Mouse (Mus musculus) heart, postnatal 4 days (tissue): ENCODE measurements around the gene Gm42417. TPM values are rescaled to one million over a fixed set of nuclear protein-coding genes. Genes with fewer than 3 reads are reported as not detected.

Experiments
- DNase-seq: peaks from one replicate; pipeline ENCODE4 v3.0.0; 2021
- microRNA-seq, 2 experiments: library from miRNA; unstranded; fragments of <30 nt; microRNA quantifications; one replicate each; pipeline ENCODE4 v1.2.0; 2021 to 2022
- total RNA-seq, 2 experiments: library from RNA; stranded (reverse); gene quantifications; 2 replicates each; pipeline ENCODE4 v1.2.3; 2021

The Gm42417 gene
- total RNA-seq, 2 experiments from 2014 or later: 48.6 to 69.8 TPM

DNA sequence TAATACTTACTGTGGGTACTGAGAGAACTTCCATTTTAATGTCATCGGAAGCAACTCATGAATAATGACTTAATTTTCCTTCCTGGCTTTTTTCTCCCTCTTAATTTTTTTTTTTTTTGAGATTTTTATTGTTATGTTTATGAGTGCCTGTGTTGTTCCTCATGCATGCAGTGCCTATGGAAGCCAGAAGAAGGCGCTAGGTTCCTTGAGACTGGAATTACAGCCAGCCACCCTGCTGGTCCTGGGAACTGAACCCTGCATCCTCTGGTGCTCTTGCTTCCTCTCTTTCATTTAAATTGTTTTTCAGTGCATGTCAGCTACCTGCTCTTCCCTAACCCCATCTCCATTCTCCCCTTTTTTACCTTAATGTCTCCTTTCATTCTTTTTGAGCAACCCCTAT, 25.5 kb downstream of the Gm42417 start:
- DNase-seq: peak; percentile 56

- DNase-seq: no peak
Observed at GRCm38 (mm10) chr1:36513310-36513709, 25.9 kb downstream of the Gm42417 start.

DNA sequence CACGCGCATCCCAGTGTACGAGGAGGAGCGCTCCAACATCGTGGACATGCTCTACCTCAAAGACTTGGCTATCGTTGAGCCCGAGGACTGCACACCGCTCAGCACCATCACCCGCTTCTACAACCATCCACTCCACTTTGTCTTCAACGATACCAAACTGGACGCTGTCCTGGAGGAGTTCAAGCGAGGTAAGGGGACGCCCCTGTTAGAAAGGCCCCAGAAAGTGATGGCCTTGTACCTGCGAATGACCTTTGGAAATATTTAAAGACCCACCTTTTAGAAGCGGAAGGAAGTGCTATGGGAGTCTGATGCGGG, 26.3 kb downstream of the Gm42417 start:
- DNase-seq: no peak

- DNase-seq: peak; percentile 62
Observed at GRCm38 (mm10) chr1:36512089-36512965, 26.9 kb downstream of the Gm42417 start.

GRCm38 (mm10) chr1:36511289-36512021, 27.8 kb downstream of the Gm42417 start, which contains the start of gene Cnnm3:
TSS of gene Cnnm3 (plus strand) at chr1:36511867.
- peak; percentile 100 for DNase-seq

- no peak for DNase-seq
Observed at GRCm38 (mm10) chr1:36508238-36508637, 31.0 kb downstream of the Gm42417 start.

DNA sequence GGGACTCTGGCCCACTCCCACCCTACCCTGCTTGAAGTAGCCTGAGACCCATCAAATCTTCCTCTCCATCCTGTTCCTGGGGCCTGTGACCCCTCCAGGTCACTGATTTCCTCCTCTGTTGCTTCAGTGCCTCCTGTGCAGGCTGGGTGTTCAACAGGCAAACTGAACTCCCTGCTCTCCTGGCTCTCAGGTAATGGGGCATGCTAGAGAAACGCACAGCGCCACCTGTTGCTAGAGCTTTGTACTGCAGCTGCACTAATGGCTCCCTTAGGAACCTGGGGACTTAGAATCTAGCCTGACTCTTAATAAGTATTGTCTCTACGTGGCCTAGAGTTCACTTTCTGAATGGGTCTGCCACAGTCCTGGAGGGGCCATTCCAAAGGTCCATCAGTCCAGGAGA, 38.0 kb downstream of the Gm42417 start:
- peak; percentile 82 for DNase-seq

- no peak for DNase-seq
Observed at GRCm38 (mm10) chr1:36497312-36497711, 41.9 kb downstream of the Gm42417 start.

DNA sequence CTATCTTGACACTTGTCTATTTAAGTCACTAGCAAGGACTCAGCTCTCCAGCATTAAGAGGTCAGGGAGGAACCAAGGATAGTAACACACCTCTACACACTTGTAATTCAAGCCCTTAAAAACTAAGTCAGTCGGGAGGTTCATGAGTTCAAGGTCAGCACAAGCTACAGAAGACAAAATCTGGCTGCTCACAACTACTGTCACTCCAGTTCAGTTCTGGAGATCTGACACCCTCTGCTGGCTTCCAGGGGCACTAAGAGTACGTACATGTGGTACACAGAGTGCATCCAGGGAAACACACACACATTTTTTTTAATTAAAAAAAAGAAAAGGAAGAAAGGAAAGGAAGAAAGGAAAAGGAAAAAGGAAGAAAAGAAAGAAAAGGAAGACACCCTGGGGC, 42.5 kb downstream of the Gm42417 start:
- DNase-seq: peak; percentile 49

DNA sequence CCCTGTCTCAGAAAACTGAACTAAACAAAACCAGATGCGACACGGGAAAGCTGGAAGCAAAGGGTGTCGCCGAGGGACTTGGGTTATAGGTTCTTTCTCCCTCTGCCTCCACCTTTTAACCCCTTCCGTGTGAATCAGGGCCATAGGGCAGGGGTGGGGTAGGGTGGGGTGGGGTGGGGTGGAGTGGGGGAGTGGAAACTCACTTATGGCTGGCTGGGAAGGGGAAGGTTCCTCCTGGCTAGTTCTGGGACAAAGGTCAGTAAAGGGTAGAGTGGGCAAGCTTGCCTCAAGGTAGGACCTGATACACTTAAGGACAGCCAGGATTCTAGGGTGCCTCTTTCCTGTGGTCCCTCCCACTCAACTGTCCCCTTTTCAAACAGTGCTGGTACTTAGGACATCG, 45.9 kb downstream of the Gm42417 start:
- no peak for DNase-seq

GRCm38 (mm10) chr1:36492416-36493139, 46.7 kb downstream of the Gm42417 start:
- peak; percentile 84 for DNase-seq

DNA sequence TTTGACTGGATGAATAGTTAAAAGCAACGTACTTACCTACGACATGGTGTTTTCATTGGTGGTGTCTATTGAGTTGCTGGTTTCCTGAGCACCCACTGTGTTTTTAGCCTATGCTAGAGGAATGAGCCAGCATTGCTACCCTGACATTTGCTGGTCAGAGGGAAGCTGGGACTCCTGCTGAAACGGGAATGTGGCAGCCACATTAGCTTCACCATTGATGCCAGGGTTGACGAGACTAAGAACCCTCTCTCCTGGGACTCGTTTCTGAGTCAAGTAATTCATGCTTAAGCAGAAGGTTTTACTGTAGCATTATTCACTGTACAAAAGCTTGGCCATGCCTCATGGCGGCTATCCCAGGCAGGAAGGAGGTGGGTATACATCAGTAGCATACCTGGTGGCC, 49.6 kb downstream of the Gm42417 start:
- no peak for DNase-seq

DNA sequence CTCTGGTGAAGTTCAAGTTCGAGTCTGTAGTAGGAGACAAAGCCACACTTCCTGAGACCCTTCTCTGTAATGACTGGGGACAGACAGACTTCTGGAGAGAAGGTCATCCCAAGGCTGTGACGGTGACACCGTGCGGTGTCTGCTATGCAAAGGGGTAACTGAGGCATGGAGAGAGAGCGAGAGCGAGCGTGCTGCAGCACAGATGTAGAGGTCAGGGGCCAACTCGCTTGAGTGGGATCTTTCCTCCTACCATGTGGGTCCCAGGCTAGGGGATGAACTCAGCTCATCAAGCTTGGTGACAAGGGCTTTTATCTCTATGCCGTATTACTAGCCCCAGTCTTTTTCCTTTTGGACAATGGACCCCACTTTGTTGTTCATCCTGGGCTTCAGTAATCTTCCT, 52.1 kb downstream of the Gm42417 start:
- no peak for DNase-seq

GRCm38 (mm10) chr1:36485080-36485479, 54.1 kb downstream of the Gm42417 start:
- no peak for DNase-seq

GRCm38 (mm10) chr1:36483825-36484224, 55.4 kb downstream of the Gm42417 start:
- DNase-seq: no peak

Small RNA genes within 50 kb of the gene (microRNA-seq; reads per million reads assigned to microRNA genes)
- gene Gm47280: 0 reads per million in 2 experiments

Other genes with a start within 250 kb of the Gm42417 start
- 10 to 100 TPM; 27.7 to 27.9 TPM for gene Arid5a, start 231.7 kb downstream of the Gm42417 start, total RNA-seq
- 10 to 100 TPM; 69.1 to 74.2 TPM for gene Kansl3, start 170.2 kb downstream of the Gm42417 start, total RNA-seq
- gene Fer1l5, start 167.1 kb downstream of the Gm42417 start, total RNA-seq: not detected
- 10 to 100 TPM; 16.0 to 20.6 TPM for gene Lman2l, start 94.2 kb downstream of the Gm42417 start, total RNA-seq
- 1 to 10 TPM; 4.4 to 4.8 TPM for gene Cnnm4, start 67.8 kb downstream of the Gm42417 start, total RNA-seq
- gene Cnnm3, start 27.6 kb downstream of the Gm42417 start, total RNA-seq: 10 to 100 TPM; 14.9 to 15.7 TPM
- 100 to 1,000 TPM; 151 to 159 TPM for gene Ankrd23, start 2.5 kb downstream of the Gm42417 start, total RNA-seq
- gene Ankrd39, start 8.0 kb upstream of the Gm42417 start, total RNA-seq: 10 to 100 TPM; 16.0 to 18.5 TPM
- gene Sema4c, start 18.9 kb upstream of the Gm42417 start, total RNA-seq: 10 to 100 TPM; 26.7 to 31.2 TPM
- under 1 TPM; 0.54 to 0.79 TPM for gene Fam178b, start 143.8 kb upstream of the Gm42417 start, total RNA-seq
- 1,000 to 10,000 TPM; 1,651 to 1,714 TPM for gene Cox5b, start 152.0 kb upstream of the Gm42417 start, total RNA-seq
- not detected for gene 4933424G06Rik, start 170.7 kb upstream of the Gm42417 start, total RNA-seq
- gene Actr1b, start 175.0 kb upstream of the Gm42417 start, total RNA-seq: 100 to 1,000 TPM; 124 to 137 TPM
- under 1 TPM; 0.20 to 0.24 TPM for gene Zap70, start 222.4 kb upstream of the Gm42417 start, total RNA-seq